Mouse (Mus musculus) brain, adult 2 months (tissue): ENCODE data around the gene Dennd1b.
A peak's percentile ranks its signal among the peaks of the same experiment; 100 is the strongest.

Experiments
- DNase-seq: peaks from one replicate; pipeline ENCODE4 v3.0.0; 2011; ENCODE audit warnings: low read depth, low spot score

Dennd1b gene

DNA sequence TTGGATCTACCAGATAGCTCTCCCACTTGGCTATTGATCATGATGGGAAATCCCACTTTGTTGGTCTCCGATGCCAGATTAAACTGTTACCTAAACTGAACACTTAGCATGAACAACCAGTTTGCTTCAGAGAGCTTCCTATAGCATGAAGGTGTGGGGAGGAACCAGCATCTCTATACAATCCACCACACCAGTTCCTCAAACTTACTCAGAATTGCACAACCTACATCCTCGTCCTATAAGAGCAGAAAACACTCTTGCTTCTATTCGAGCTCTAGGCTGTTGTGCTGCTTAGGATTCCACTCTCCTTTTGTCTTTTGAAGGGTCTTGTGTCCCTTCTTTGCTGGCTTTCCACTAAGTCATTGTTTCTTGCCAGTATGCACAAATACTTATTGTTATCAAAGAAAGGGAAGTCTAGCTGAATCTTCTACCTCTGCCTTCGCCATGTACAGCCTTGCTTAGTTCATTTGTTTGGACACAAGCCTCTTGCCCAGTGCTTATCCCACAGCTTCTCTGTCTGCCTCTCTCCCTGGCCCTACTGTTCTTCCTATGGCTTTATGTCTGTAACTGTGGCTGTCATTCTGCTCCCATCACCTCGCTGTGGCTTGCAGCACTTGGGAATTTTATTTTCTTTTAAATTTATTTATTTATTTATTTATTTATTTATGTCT is 52.0 kb downstream of the Dennd1b start:
- no peak for DNase-seq

DNA sequence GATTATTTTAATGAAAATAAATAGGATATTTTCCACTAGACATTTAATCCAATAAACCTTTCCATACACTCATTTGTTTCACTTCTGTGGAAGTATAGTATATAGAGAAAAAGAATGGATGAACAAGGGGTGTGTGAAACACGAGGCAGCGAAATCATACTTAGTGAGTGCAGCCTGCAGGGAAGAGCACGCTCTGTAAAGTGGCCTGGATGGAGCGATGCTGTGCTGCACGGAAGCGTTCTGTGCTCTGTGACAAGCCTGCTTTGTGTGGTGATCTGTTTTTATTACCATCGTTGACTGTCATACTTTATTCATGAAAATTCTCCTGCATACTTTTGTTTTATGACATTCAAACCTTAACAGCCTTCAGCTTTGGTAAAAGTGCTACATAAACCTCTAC is 58.1 kb downstream of the Dennd1b start:
- DNase-seq = peak; percentile 13

DNA sequence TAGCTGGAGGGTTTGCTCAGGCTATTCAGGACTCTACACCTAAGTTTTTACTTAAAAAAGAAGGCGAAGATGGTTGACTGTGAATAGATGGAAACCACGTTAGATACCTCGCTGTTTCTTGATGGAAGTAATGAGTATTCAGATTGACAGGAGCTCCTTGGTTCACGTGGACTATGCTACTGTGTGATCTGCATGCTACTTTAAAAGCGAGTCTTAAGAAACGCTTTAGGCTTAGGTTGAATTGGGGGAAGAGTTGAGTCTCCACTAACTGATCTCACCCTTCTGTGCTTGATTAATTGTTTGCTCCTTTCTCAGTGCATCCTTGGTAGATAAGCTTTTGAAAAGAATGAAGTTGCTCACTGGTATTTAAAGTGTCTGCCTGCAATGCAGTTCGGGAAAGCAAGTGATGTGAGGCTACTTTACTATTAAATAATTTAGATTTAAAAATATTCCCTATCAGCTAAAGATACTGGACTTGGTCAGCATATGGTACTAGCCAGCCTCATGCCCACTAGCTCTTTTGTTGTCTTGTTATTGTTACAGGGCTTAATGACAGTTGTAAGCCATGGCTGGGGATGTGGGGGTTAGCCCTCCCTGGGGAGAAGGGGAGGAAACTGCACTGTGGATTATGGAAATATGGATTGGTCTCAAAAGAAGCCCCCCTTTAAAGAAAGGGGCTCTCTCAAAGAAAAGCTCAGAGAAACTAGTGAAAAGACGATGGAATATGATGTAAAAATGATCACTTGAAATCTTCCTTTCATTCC is 62.8 kb downstream of the Dennd1b start:
- no peak for DNase-seq

DNA sequence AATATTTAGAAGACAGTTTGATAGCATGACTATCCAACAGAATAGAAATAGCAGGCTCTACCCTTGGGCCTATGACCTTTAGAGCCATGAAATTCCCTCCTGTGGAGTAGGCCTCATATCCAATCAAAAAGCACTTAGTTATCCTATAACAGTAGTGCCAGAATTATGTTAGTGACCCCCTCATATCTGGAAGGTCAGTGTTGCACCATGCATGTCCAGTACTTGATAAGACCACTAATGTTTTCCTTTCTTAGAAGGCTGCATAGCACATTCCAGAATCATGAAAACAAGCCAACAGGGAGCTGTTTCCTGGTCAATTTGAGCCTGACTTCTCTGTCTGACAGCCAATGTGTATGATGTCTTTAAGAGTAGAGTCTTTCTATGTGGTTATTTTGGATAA is 66.3 kb downstream of the Dennd1b start:
- DNase-seq = no peak

DNA sequence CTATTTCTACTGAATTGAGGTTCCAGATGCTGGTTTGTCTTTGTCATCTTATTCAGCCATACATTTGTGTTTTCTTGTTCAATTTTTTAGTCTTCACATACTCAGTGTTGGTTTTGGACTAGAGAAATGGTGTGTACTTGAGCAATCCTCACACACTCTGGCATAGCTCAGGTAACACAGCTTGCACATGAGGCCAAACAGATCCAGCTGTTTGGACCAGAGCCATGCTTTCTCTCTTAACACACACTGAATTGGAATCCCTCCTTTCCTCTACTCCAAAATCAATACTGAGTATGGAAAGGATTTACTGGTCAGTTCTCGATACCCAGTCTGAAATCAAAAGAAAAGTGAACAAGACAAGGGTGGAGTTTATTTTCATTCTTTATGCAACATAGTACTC is 69.2 kb downstream of the Dennd1b start:
- DNase-seq = no peak

DNA sequence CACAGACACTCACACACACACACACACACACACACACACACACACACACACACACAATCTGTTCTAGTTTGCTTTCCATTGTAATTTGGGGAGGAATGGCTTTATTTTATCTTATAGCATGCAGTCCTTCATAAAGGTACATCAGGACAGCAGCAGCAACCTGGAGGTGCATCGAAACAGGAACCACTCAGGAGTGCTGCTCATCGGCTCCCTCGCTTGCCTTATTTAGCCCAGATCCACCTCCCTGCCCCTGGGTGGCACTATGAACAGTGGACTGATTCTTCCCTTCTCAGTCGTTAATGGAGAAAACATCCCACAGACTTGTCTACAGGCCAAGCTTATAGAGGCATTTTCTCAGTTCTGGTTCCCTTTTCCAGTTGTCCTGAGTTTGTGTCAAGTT is 71.9 kb downstream of the Dennd1b start:
- peak; percentile 10 for DNase-seq

DNA sequence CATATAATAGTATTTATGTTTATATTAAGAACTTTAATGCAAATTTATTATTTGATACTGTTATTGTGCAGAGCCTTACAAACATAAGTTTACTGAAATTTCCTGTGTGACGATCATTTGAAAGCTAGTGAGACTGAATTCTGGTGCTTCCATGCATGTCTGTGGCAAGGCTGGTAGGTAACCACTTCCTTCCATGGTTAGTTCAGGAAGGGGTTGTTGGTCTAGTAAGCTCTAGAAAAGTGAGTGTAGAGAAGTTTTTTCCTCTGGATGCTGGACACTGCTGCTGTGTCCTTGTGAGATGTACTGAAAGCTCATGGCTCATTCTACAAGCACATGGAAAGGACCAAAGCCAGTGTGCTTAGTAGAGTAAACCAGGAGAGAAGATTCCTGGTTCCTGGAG is 73.1 kb downstream of the Dennd1b start:
- DNase-seq = no peak

DNA sequence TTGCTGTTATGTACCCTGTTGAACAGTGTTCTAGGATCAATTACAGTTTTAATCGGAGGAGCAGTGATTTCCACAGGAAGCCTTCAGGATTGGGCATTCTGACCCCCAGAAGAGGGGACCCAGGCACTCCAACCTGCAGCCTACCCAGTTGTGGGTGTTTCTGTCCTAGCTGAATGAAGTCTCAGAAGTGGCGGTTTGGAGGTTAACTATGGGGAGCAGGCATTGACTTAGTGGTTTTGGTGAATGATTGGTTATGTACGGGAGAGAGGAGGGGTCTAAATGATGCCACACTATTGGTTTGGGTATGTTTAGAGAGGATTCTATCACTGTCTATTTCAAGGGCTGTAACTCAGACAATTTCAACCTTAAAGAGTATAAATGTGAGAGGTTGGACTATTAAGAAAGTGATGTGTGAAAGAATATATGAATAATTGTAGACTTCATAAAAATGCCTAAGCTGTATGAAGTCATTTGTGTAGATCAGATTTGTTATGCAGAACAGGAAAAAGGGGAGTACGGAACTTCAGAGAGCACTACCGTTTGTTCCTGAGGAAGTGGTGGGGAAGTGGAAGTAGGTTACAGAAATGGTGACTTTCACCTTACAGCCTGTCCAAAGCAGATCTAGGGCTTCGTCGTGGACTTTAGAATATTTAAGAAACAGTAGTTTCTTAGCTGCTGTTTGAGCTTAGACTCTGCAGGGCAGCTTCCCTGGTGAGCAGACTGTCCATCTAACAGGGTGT is 73.7 kb downstream of the Dennd1b start:
- DNase-seq = no peak

DNA sequence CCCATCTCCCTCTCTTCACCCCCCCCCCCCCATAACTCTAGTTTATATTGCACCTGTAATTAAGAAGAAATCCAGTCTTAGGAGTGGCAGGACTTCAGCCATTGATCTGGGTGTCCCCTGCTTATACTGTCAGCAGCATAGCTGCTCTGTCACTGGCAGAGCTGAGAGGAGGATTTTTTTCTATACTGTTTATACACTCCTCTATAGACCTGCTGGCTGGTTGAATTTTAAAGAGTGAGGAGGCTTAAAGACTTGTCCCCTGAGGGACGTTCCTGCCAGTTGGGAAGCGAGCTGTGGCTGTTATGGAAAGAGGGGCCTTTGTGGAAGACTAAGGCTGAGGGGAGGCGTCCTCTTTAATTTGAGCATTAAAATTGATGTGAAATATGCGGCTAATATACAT is 74.8 kb downstream of the Dennd1b start:
- DNase-seq = no peak

DNA sequence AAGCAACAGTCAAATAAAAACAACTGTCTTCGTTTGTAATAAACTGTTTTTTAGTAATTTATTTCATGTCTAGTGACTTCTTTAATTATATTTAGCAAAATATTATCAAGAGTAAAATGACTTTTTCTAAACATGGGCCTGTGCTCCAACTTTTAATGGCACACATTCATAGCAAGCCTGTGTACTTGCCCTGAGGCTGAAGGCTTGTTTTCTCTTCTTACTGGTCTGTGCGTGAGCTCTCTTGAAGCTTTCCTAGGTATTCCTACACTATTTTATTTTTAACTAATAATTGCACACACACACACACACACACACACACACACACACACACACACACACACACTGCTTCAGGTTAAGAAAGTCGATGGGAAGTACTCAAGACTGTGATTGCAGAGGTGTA is 75.4 kb downstream of the Dennd1b start:
- DNase-seq = no peak

DNA sequence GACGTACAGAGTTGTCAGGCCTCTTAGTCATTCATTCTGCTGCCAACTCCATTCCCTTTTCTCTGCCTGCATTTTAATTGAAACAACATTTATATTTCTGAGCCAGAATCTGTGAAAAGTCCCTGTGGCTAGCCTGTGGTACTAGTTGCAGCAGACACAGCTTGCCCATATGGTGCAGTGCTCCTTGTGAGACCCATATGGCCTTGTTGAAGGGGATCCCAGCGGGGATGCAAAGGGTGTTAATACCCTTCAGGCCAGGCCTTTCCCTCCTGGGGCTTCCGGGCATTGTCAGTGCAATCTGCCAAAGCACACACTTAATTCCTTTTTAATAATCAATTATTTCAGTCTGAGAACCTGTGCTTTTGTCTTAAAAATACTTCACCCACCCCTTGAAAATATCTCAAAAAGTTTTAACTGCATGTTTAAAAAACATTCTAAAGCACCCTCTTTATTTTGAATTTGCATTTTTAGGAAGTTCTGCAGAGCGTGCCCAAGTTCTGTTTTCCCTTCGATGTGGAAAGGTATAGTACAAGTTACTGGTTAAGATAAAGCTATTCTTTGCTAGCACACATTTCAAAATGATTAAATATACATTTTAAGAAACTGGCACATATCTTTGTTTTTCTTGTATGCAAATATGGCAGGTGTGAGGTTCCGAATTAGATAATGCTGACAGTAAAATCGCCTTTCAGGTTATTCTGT is 76.4 kb downstream of the Dennd1b start:
- peak; percentile 56 for DNase-seq

DNA sequence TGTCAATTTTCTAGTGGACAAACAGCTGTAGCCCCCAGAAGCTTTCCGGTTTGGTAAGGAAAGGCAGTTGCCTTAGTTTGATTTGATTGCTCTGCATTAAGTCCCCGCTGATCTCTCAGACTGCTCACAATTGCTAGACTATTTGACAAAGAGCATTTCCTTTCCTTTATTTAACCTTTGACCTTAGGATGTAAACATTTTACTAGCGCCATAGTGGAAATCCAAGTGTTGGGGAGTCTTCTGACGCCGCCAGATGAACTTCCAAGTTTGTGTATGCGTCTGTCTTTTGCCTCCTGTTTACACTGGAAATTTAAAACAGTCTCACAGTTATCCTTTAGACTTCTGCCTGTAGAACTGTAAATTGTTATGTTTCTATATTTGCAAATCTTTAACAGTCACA is 85.8 kb downstream of the Dennd1b start:
- no peak for DNase-seq

DNA sequence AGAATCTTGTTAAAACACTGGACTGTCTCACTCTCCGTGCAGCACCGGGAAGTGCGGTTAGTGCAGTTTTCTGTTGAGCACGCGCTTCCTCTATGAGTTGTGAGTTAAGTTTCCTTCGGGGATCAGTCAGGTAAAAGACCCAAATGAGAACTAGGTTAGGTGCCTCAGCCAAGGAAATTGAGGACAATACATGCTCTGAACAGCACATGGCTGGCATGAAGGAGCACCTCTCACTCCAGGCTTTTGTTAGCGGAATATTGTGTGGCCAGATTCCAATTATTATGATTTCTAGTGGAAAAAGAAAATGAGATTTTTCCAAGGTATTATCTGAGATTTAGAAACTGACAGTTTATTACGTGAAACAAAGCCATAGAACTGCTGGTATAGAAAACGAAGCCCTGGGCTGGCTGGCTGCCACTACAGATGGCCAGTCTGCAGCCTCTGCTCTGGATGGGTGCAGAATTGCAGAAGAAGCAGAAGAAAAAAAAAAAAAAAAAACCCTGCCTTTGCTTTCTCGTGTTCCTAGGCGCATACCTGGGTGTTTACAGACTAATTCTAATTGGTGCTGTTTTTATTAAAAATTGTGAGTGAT is 86.7 kb downstream of the Dennd1b start:
- peak; percentile 59 for DNase-seq

DNA sequence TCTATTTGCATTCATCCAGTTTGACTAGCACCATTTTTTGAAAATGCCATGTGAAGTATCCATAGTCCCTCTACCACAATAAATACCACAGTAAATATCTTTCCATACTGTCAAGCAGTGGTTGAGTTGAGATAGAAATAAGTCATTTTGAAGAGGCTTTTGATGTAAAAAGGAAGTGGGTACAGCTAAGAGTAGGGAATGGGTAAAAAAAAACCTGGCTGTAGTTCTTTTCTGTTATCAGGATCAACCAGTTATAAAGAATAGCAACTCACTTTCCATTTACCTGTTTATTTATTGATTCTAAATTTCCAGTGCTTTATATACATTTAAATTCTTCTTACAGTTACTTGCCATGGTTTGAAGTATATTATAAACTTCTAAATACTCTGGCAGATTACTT is 89.8 kb downstream of the Dennd1b start:
- no peak for DNase-seq

DNA sequence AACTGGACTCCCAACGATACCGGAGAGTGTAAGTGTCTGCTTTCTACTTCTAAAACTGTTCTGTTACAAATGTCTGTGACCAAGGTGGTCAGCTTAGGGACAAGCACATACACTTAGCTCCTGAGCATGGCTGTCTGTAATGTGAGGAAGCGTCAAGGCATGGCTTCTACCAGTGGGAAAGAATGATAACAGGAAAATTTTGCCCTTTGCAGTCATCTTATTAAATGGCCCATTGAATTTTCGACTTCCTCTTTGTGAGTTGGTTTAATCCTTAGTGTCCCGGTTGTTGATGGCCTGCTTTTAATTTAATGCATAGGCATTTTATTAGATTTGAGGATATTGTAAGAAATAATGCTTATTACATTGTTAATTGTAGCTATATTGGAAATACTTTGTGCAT is 97.1 kb downstream of the Dennd1b start:
- no peak for DNase-seq

DNA sequence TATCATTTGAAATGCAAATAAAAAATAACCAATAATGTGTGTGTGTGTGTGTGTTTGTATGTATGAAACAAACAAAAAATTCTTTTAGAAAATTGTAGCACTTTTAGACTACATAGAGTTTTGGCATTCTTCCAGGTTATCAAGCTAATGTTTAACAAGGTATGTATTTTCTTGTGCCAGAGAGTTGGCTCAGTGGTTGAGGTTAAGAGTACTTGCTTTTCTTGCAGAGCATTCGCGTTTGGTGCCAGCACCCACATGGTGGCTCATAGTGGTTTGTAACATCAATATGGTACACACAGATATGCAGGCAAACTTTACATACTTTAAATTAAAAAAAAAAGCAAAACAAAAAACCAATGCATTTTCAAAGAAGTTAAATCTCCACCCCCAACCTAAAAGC is 101.5 kb downstream of the Dennd1b start:
- no peak for DNase-seq

DNA sequence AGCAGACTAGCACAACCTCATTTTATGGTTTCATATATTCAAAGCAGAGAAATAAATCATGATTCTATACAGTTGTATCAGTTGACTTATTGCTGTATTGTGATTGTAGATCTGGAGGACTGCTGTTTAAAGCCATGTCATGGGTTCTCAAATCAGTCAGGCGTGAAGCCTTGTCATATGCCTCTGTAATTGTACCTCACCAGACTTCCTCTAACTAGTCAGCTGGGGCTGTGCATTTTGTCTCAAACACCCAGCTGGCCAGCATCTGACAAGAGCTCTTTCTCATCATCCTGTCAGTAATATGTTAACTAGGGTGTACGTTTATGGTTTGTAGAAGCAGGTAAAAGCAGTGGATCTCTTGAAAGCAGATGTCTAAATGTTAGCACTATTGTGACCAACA is 104.0 kb downstream of the Dennd1b start:
- no peak for DNase-seq

DNA sequence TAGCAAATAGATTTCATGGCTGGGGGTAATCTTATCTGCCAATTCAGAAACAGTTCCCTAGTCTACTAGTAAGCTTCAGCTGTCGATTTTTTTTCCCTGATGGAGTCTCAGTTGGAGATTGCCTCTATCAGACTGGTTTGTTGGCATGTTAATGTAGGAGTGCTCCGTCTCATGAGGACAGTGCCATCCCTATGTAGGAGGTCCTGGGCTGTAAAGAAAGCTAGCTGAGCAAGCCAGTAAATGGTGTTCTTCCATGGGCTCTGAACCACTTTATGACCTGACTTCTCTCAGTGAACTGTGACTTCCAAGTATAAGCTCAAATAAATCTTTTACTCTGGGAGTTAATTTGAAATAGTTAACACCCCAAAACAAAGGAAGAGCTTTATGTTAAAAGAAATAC is 107.8 kb downstream of the Dennd1b start:
- DNase-seq = no peak

DNA sequence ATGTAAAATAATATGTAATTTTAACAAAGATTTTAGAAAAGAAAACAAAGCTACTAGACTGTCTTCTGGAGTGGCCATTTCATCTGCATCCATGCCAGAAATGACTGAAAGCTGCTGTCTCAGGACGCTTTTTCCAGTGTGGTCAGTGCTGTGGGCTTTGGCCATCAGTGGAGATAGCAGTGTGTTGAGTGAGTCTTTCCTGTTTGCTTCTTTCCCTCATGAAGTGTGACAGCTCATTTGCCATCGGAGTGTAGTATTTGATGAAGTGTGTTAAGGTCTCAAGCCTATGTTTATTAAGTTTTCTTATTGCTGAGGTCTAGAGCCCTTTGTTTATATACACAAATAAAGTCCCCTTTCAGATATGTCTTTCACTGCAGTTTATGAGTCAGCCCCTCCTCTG is 112.4 kb downstream of the Dennd1b start:
- DNase-seq = no peak

DNA sequence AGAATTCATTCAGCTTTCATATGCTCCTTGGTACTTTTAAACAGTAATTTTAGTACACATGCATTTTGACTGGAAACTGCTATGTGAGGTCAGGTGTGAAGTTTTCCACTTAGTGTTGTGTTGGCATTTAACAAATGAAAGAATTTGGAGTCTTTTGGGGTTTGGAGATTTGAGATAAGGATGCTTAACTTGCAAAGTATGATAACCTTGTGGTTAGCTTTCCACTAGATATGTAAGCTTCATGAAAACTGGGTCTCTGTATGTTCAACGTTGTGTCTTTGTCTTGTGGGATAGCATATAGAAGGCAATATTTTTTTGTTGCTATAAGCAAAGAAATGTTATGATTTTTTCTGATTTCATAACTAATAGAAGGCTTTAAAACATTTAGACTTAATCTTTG is 114.8 kb downstream of the Dennd1b start:
- DNase-seq = no peak

DNA sequence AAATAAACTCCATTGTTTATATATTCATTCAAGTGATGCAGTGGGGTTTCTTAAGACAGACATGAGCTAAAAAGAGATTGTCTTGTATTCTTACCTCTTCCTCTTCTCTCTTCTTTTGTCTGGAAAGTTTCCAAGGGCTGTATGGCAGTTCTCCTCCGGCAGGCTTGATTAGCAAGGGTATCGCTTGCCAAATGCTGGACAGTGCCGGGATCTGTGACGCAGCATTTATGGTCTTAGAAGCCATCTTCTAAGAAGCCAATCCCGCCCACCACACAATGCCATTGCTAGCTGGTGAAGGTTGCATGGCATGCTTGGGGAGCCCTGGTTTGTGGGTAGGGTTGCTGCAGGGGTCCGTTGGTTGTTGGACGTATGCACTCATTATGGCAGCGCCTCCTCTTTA is 115.8 kb downstream of the Dennd1b start:
- DNase-seq = peak; percentile 14

DNA sequence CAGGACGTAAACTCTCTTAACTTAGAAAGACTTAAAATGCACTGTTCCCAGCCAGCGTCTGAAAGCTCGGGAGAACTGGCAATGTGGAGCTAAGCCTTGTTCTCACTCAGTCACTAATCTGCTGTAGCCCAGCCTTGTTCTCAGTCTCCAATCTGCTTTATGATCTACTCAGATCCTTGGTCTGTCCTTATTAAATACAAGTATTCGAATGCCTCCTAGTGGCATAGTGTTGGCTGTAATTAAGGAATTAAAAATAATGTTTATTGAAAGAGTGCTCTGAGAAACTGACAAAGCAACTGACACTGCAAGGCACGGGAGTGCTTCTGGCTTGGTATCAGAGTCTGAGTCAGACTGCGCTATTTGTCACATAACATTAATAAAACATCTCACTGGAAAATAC is 116.3 kb downstream of the Dennd1b start:
- DNase-seq = peak; percentile 65
